Mouse (Mus musculus) embryo, embryonic 10 days (tissue): ENCODE measurements around the gene Vmn1r17.
"Not testable (repeated sequence)": the region's sequence is repeated elsewhere in the genome, so short reads cannot be mapped to it uniquely, and the experiment has no call there.

Experiments
- DNase-seq: peaks from one replicate; pipeline ENCODE4 v3.0.0-alpha.2; 2015; ENCODE audit warnings: low spot score

Gene Vmn1r17

GRCm38 (mm10) chr6:57363627-57364026 lies at the start of gene Vmn1r17:
Gene Vmn1r17, minus strand, starts transcription at chr6:57363727.
- DNase-seq = no peak

GRCm38 (mm10) chr6:57403480-57403879 lies 40.0 kb upstream of the Vmn1r17 start, which contains the start of gene Vmn1r19:
Gene Vmn1r19, plus strand, starts transcription at chr6:57403780.
- not testable (repeated sequence) for DNase-seq

GRCm38 (mm10) chr6:57395683-57396082 lies 32.2 kb upstream of the Vmn1r17 start, which contains the start of gene Vmn1r18:
Gene Vmn1r18, minus strand, starts transcription at chr6:57395783.
- no peak for DNase-seq

- no peak for DNase-seq
Observed at GRCm38 (mm10) chr6:57367496-57367895, 4.0 kb upstream of the Vmn1r17 start.

- not testable (repeated sequence) for DNase-seq
Observed at GRCm38 (mm10) chr6:57365866-57366265, 2.3 kb upstream of the Vmn1r17 start.

GRCm38 (mm10) chr6:57356864-57357263 lies 6.7 kb downstream of the Vmn1r17 start:
- no peak for DNase-seq

GRCm38 (mm10) chr6:57329394-57329793 lies 34.1 kb downstream of the Vmn1r17 start, which contains the start of gene Vmn1r16:
Gene Vmn1r16, minus strand, starts transcription at chr6:57329494.
- no peak for DNase-seq

GRCm38 (mm10) chr6:57326176-57326575 lies 37.4 kb downstream of the Vmn1r17 start:
- no peak for DNase-seq
